Mouse (Mus musculus) G1E (cell line): ENCODE measurements around the gene Exosc7.

Source experiments
- CTCF ChIP-seq: IDR thresholded peaks from 2 replicates; pipeline ENCODE4 v1.5.1; 2012; ENCODE audit warnings: low read depth, low read length, inconsistent platforms, mixed read lengths
- GATA2 ChIP-seq: IDR thresholded peaks from 2 replicates; pipeline ENCODE4 v1.6.1; 2012; ENCODE audit warnings: low read depth, low read length, inconsistent platforms, borderline replicate concordance
- POLR2AphosphoS5 ChIP-seq: IDR thresholded peaks from 2 replicates; pipeline ENCODE4 v1.6.1; 2012; ENCODE audit warnings: low read depth, low read length, inconsistent platforms; ENCODE audit not compliant: insufficient replicate concordance
- TAL1 ChIP-seq: conservative IDR thresholded peaks from 2 replicates; pipeline ENCODE4 v1.6.1; 2012; ENCODE audit warnings: low read depth, low read length, inconsistent platforms, mixed read lengths

GRCm38 (mm10) chr9:123174356-123174755 is 61.3 kb downstream of the Exosc7 start:
- TF ChIP-seq TAL1 (no peak), POLR2AphosphoS5 (no peak), GATA2 (no peak), CTCF (no peak)
